ENCODE assay signal across 9 mouse cellular contexts in the genomic region with DNA sequence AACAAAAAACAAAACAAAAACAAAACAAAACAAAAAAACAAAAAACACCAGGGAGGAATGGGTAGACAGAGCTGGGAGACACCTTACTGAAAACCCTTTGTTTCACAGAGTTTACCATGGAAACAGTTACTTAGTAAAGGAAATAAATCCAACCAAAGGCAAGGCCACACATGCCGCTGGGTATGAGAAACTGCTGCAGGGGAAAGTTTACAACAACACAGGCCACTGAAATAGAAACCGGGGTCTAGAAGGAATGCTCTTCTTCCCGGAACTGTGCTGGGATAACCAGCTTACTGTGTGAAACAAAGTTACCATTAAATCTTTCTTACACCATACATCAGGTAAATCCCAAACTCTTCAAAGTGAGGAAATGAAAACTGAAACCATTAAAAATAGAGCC. TPM values are rescaled to one million over a fixed set of nuclear protein-coding genes. Genes with fewer than 3 reads are reported as not detected.
A peak's percentile ranks its signal among the peaks of the same experiment; 100 is the strongest.
DNase-seq lines count a peak whose midpoint lies in the region; ATAC-seq and TF ChIP-seq lines count a peak whose summit lies in the region.
"Had no signal": no experiment of that assay in that cellular context is flagged by ENCODE, and none has a peak within 500 bp of the region (broad histone marks: within the 10 kb centered on the region; RNA-seq: fewer than 3 reads in every experiment).

No protein-coding gene starts in this region.

- TF ChIP-seq POLR2A in ES-Bruce4 (IDR thresholded peaks at IDR 0.05; ENCODE audit: insufficient read depth, low read length) = no peak

- TF ChIP-seq CTCF in hindbrain, postnatal 0 days (IDR thresholded peaks at IDR 0.05; ENCODE audit: low read depth) = no peak
- no peak for TF ChIP-seq CTCF in E14TG2a.4 (conservative IDR thresholded peaks at IDR 0.05; ENCODE audit: low read length)
- TF ChIP-seq CTCF in ES-Bruce4 (IDR thresholded peaks at IDR 0.05; ENCODE audit: low read depth, low read length) = no peak

- H3K9ac ChIP-seq in hindbrain, postnatal 0 days (replicated peaks; ENCODE audit: low read length) = no peak overlapping the region
- no peak overlapping the region for H3K9ac ChIP-seq in hindbrain, embryonic 12.5 days
- no peak overlapping the region for H3K9ac ChIP-seq in ES-Bruce4 (ENCODE audit: low read depth, poor library complexity, severe bottlenecking)
- H3K9ac ChIP-seq in intestine, embryonic 15.5 days = no peak overlapping the region

- no peak for TF ChIP-seq EP300 in ES-Bruce4 (IDR thresholded peaks at IDR 0.05; ENCODE audit: insufficient read depth, low read depth, low read length)

- no peak overlapping the region for H3K4me3 ChIP-seq in hindbrain, postnatal 0 days (ENCODE audit: low read length)
- no peak overlapping the region for H3K4me3 ChIP-seq in hindbrain, embryonic 12.5 days
- H3K4me3 ChIP-seq in E14TG2a.4 (replicated peaks; ENCODE audit: low read length) (peak overlapping the region; percentile 41), ES-Bruce4 (ENCODE audit: low read depth, low read length) (no peak overlapping the region)
- H3K4me3 ChIP-seq in intestine, embryonic 15.5 days (replicated peaks) = no peak overlapping the region

- no peaks in the 10 kb centered on the region for H3K27me3 ChIP-seq in hindbrain, postnatal 0 days (ENCODE audit: insufficient read depth, low read length)
- no peaks in the 10 kb centered on the region for H3K27me3 ChIP-seq in hindbrain, embryonic 12.5 days
- no peaks in the 10 kb centered on the region for H3K27me3 ChIP-seq in E14TG2a.4 (ENCODE audit: insufficient read depth, low read length)
- no peaks in the 10 kb centered on the region for H3K27me3 ChIP-seq in ES-Bruce4 (ENCODE audit: control insufficient read depth, insufficient read depth, low read length, poor library complexity, severe bottlenecking)
- no peaks in the 10 kb centered on the region for H3K27me3 ChIP-seq in intestine, embryonic 15.5 days (replicated peaks)

- no peaks in the 10 kb centered on the region for H3K9me3 ChIP-seq in hindbrain, postnatal 0 days (ENCODE audit: low read length)
- H3K9me3 ChIP-seq in hindbrain, embryonic 12.5 days (replicated peaks) = no peaks in the 10 kb centered on the region
- H3K9me3 ChIP-seq in E14TG2a.4 (ENCODE audit: low read length) (0 out of 2 replicates have a peak, but pooled peaks cover 3% of the 10 kb centered on the region), ES-Bruce4 (replicated peaks; ENCODE audit: control insufficient read depth, insufficient read depth, low read length, poor library complexity, severe bottlenecking) (no peaks in the 10 kb centered on the region)
- no peaks in the 10 kb centered on the region for H3K9me3 ChIP-seq in intestine, embryonic 15.5 days

- no peak for ATAC-seq in hindbrain, postnatal 0 days
- no peak for ATAC-seq in hindbrain, embryonic 12.5 days (ENCODE audit: low FRiP score)
- no peak for ATAC-seq in intestine, embryonic 15.5 days
- ATAC-seq in CD4-positive, CD25-positive, alpha-beta regulatory T cell, adult 4 months = no peak

- 49% methylated on average over 3 of the region's 3 CpGs for WGBS in hindbrain, postnatal 0 days
- 79% methylated on average over 3 of the region's 3 CpGs for WGBS in hindbrain, embryonic 12.5 days
- 28% methylated on average over 3 of the region's 3 CpGs for WGBS in intestine, embryonic 15.5 days

- H3K27ac ChIP-seq in hindbrain, postnatal 0 days = peak overlapping the region; percentile 63; the same call in 1 of the 2 replicates
- H3K27ac ChIP-seq in hindbrain, embryonic 12.5 days = no peak overlapping the region
- H3K27ac ChIP-seq in ES-Bruce4 (ENCODE audit: insufficient read depth, low read length) = peak overlapping the region; percentile 44
- peak overlapping the region; percentile 61; the same call in 1 of the 2 replicates for H3K27ac ChIP-seq in intestine, embryonic 15.5 days

- no peak overlapping the region for H3K4me2 ChIP-seq in hindbrain, postnatal 0 days (ENCODE audit: low read depth, low read length)
- no peak overlapping the region for H3K4me2 ChIP-seq in hindbrain, embryonic 12.5 days (replicated peaks)
- H3K4me2 ChIP-seq in intestine, embryonic 15.5 days (replicated peaks) = no peak overlapping the region

- H3K4me1 ChIP-seq in hindbrain, postnatal 0 days (ENCODE audit: insufficient read depth, low read length) = peaks cover 35% of the 10 kb centered on the region
- H3K4me1 ChIP-seq in hindbrain, embryonic 12.5 days = peaks cover 50% of the 10 kb centered on the region
- H3K4me1 ChIP-seq in E14TG2a.4 (replicated peaks; ENCODE audit: low read depth, low read length) (peaks cover 92% of the 10 kb centered on the region), ES-Bruce4 (ENCODE audit: control insufficient read depth, insufficient read depth, low read length) (peaks cover 12% of the 10 kb centered on the region)
- H3K4me1 ChIP-seq in intestine, embryonic 15.5 days (replicated peaks) = peaks cover 62% of the 10 kb centered on the region

- H3K36me3 ChIP-seq in hindbrain, postnatal 0 days (ENCODE audit: insufficient read depth, low read length) = no peaks in the 10 kb centered on the region; the same call in 1 of the 2 replicates
- H3K36me3 ChIP-seq in hindbrain, embryonic 12.5 days = peaks cover 44% of the 10 kb centered on the region
- H3K36me3 ChIP-seq in E14TG2a.4 (ENCODE audit: insufficient read depth, low read length) (peaks cover 73% of the 10 kb centered on the region), ES-Bruce4 (ENCODE audit: control insufficient read depth, insufficient read depth, low read length, poor library complexity, severe bottlenecking) (0 out of 2 replicates have a peak, but pooled peaks cover 3% of the 10 kb centered on the region)
- peaks cover 4% of the 10 kb centered on the region for H3K36me3 ChIP-seq in intestine, embryonic 15.5 days

- no peak for DNase-seq in hindbrain, postnatal 0 days (ENCODE audit: low spot score)
- no peak for DNase-seq in cerebellum, postnatal 4 days (ENCODE audit: low spot score in 2 of 2)
- no peak for DNase-seq in retina, postnatal 1 day
- DNase-seq: cerebellum, postnatal 10 days had no signal

RNA-seq across cellular contexts. Expression of gene H2afy, which starts 20.3 kb away (rescaled TPM):
- total RNA-seq in hindbrain, postnatal 0 days (2014; rRNA removed) = 181 and 192 TPM in 2 replicates
- polyA plus RNA-seq in hindbrain, postnatal 0 days (2015; fragmentation: Nextera tagmentation; extraction: Ambion mirVana) = 175 and 193 TPM in 2 replicates
- 491 and 497 TPM in 2 replicates for polyA plus RNA-seq in hindbrain, embryonic 12.5 days (2016; fragmentation: Nextera tagmentation; extraction: Ambion mirVana)
- polyA plus RNA-seq in ES-Bruce4 (2011; ENCODE audit: insufficient read depth, insufficient read length, low read depth, missing spikeins) = 222 and 240 TPM in 2 replicates
- 297 and 322 TPM in 2 replicates for polyA plus RNA-seq in intestine, embryonic 15.5 days (2015; fragmentation: Nextera tagmentation; extraction: Ambion mirVana)
- 100 to 1,000 TPM; 106 to 135 TPM for polyA plus RNA-seq in CD4-positive, CD25-positive, alpha-beta regulatory T cell, adult 4 months (2017; shearing (Covaris generic))
